Mouse (Mus musculus): ENCODE measurements around the gene Plod1. TPM values are rescaled to one million over a fixed set of nuclear protein-coding genes. Genes with fewer than 3 reads are reported as not detected.

Gene Plod1
- polyA plus RNA-seq (2014; fragmentation: Nextera tagmentation; extraction: Ambion mirVana) = 39.0 and 40.9 TPM in 2 replicates

- no peaks in the 10 kb centered on the region for H3K9me3 ChIP-seq (ENCODE audit: control insufficient read depth, low read length)
- H3K27ac ChIP-seq (replicated peaks; ENCODE audit: low read depth, low read length) = peak within 1 kb of the TSS; percentile 55
- H3K9ac ChIP-seq (ENCODE audit: low read length) = peak within 1 kb of the TSS; percentile 72
- H3K4me1 ChIP-seq (ENCODE audit: control insufficient read depth, insufficient read depth, low read length) = peaks cover 16% of the 10 kb centered on the region
- WGBS = under 1% methylated on average over 49 of the region's 51 CpGs
- H3K36me3 ChIP-seq (ENCODE audit: control insufficient read depth, insufficient read depth, low read length) = no peaks in the 10 kb centered on the region
- peak within 1 kb of the TSS; percentile 60 for H3K4me2 ChIP-seq (ENCODE audit: low read depth, severe bottlenecking)
- DNase-seq (ENCODE audit: low spot score) = peak; percentile 84
- no peaks in the 10 kb centered on the region for H3K27me3 ChIP-seq (ENCODE audit: control insufficient read depth, insufficient read depth, low read length)
- peak within 1 kb of the TSS; percentile 83 for H3K4me3 ChIP-seq (ENCODE audit: low read depth, low read length)
- peak; percentile 58; the same call in 1 of the 2 replicates for ATAC-seq (ENCODE audit: insufficient number of reproducible peaks, low FRiP score, low TSS enrichment, low read depth)
Measured at GRCm38 (mm10) chr4:147936331-147936954, at the start of gene Plod1. TSS of gene Plod1 (minus strand) at chr4:147936767.

DNA sequence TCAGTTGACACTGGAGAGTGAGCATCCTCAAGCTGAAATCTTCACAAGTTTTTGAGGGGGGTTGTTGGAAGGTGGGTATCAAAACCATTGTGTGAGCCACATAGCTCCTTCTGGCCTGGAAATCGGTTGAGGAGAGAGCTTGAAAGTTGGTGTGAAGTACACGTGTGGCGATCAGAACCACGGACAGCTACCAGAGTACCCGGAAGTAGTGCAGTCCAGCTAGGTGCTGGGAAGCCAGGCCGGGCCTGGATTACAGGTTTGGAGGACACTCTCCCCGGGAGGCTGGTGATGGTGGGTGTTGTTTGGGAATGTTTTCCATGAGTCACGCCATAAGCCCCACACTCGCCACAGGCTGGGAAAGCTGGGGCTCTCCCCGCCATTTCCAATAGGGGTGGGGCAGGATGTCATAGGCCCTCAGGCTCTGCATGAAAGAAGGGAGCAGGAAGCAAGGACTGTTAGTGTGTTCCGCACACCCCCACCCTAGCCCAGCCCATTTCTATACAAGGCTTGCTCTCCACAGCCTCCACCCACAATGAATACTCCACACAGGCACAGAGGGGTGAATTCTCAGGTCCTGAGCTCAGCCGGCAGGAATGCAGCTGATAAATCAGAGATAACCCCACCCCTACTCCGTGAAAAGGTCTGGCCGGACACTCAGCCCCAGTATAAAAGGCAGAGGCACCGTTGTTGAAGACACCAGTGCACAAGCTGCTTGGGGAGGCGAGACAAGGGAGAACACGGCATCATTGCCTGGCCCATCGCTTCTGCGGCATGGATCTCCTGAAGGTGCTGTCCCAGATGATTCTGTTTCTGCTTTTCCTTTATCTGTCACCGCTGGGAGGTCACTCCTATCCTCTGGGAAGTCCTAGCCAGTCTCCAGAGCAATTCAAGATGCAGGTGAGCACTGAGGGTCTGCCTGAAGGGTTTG, 48.9 kb upstream of the Plod1 start, which contains the start of gene Nppb:
Gene Nppb, plus strand, starts transcription at position 584 of the 928 bp plus-strand sequence.
- Histone ChIP-seq H3K9ac (ENCODE audit: low read length) (no peak within 1 kb of the TSS), H3K4me3 (ENCODE audit: low read depth, low read length) (no peak within 1 kb of the TSS), H3K36me3 (ENCODE audit: control insufficient read depth, insufficient read depth, low read length) (no peaks in the 10 kb centered on the region), H3K27me3 (ENCODE audit: control insufficient read depth, insufficient read depth, low read length) (no peaks in the 10 kb centered on the region), H3K27ac (replicated peaks; ENCODE audit: low read depth, low read length) (no peak within 1 kb of the TSS), H3K4me2 (ENCODE audit: low read depth, severe bottlenecking) (no peak within 1 kb of the TSS), H3K9me3 (ENCODE audit: control insufficient read depth, low read length) (no peaks in the 10 kb centered on the region), H3K4me1 (ENCODE audit: control insufficient read depth, insufficient read depth, low read length) (no peaks in the 10 kb centered on the region)
- peak; percentile 83 for DNase-seq (ENCODE audit: low spot score)
- ATAC-seq (ENCODE audit: insufficient number of reproducible peaks, low FRiP score, low TSS enrichment, low read depth) = no peak
- WGBS = 38% methylated on average over 20 of the region's 20 CpGs

DNA sequence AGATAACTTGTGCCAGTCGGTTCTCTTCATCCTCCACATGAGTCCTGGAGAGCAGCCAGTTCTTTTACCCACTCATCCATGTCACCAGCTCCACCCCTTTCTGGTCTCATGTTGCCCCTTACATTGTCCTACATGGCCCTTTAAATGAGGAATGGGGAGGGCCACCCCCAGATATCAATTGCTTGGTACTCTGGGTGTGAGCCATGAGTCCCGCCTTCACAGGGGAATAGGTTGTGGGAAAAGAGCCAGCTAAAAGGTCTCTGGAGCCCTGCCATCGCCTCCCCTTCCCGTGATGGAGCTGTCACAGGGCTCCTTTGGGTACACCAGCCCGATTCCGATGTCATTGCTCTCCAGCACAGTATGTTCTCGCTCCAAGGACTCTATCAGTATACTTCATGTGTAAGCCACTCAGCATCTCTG, 42.9 kb upstream of the Plod1 start:
- H3K27ac ChIP-seq (replicated peaks; ENCODE audit: low read depth, low read length) = no peak overlapping the region
- no peak for ATAC-seq (ENCODE audit: insufficient number of reproducible peaks, low FRiP score, low TSS enrichment, low read depth)
- no peak overlapping the region for H3K4me3 ChIP-seq (ENCODE audit: low read depth, low read length)
- 83% methylated on average over 7 of the region's 7 CpGs for WGBS
- no peaks in the 10 kb centered on the region for H3K27me3 ChIP-seq (ENCODE audit: control insufficient read depth, insufficient read depth, low read length)
- H3K9ac ChIP-seq (ENCODE audit: low read length) = no peak overlapping the region
- H3K9me3 ChIP-seq (ENCODE audit: control insufficient read depth, low read length) = no peaks in the 10 kb centered on the region; the same call in 1 of the 2 replicates
- H3K36me3 ChIP-seq (ENCODE audit: control insufficient read depth, insufficient read depth, low read length) = no peaks in the 10 kb centered on the region
- no peaks in the 10 kb centered on the region for H3K4me1 ChIP-seq (ENCODE audit: control insufficient read depth, insufficient read depth, low read length)
- DNase-seq (ENCODE audit: low spot score) = no peak
- no peak overlapping the region for H3K4me2 ChIP-seq (ENCODE audit: low read depth, severe bottlenecking)

DNA sequence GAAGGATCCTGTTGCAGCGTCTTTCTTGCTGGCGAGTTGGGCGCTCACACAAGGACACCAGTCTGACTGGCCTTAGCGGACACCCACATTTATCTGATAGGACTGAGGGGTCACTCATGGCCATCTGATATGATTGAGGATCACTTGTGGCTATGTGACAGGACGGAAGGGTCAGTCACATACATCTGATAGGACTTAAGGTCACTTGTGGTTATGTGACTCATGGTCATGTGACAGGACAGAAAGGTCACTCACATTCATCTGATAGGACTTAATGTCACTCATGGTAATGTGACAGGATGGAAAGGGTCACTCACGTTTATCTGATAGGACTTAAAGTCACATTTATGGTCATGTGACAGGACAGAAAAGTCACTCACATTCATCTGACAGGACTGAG, 41.8 kb upstream of the Plod1 start:
- Histone ChIP-seq H3K4me3 (ENCODE audit: low read depth, low read length) (no peak overlapping the region), H3K4me2 (ENCODE audit: low read depth, severe bottlenecking) (no peak overlapping the region), H3K36me3 (ENCODE audit: control insufficient read depth, insufficient read depth, low read length) (no peaks in the 10 kb centered on the region), H3K27me3 (ENCODE audit: control insufficient read depth, insufficient read depth, low read length) (no peaks in the 10 kb centered on the region), H3K27ac (replicated peaks; ENCODE audit: low read depth, low read length) (no peak overlapping the region), H3K9ac (ENCODE audit: low read length) (no peak overlapping the region), H3K4me1 (ENCODE audit: control insufficient read depth, insufficient read depth, low read length) (no peaks in the 10 kb centered on the region), H3K9me3 (ENCODE audit: control insufficient read depth, low read length) (no peaks in the 10 kb centered on the region; the same call in 1 of the 2 replicates)
- no peak for ATAC-seq (ENCODE audit: insufficient number of reproducible peaks, low FRiP score, low TSS enrichment, low read depth)
- WGBS = 88% methylated on average over 6 of the region's 6 CpGs
- DNase-seq (ENCODE audit: low spot score) = no peak

GRCm38 (mm10) chr4:147977726-147978125, 41.2 kb upstream of the Plod1 start:
- WGBS = 74% methylated on average over 4 of the region's 4 CpGs
- Histone ChIP-seq H3K27ac (replicated peaks; ENCODE audit: low read depth, low read length) (no peak overlapping the region), H3K4me2 (ENCODE audit: low read depth, severe bottlenecking) (no peak overlapping the region), H3K36me3 (ENCODE audit: control insufficient read depth, insufficient read depth, low read length) (no peaks in the 10 kb centered on the region), H3K4me3 (ENCODE audit: low read depth, low read length) (no peak overlapping the region), H3K27me3 (ENCODE audit: control insufficient read depth, insufficient read depth, low read length) (no peaks in the 10 kb centered on the region), H3K4me1 (ENCODE audit: control insufficient read depth, insufficient read depth, low read length) (no peaks in the 10 kb centered on the region), H3K9ac (ENCODE audit: low read length) (no peak overlapping the region), H3K9me3 (ENCODE audit: control insufficient read depth, low read length) (no peaks in the 10 kb centered on the region; the same call in 1 of the 2 replicates)
- DNase-seq (ENCODE audit: low spot score) (no peak), ATAC-seq (ENCODE audit: insufficient number of reproducible peaks, low FRiP score, low TSS enrichment, low read depth) (no peak)

- no peak for ATAC-seq (ENCODE audit: insufficient number of reproducible peaks, low FRiP score, low TSS enrichment, low read depth)
- no peak overlapping the region for H3K4me3 ChIP-seq (ENCODE audit: low read depth, low read length)
- H3K4me1 ChIP-seq (ENCODE audit: control insufficient read depth, insufficient read depth, low read length) = no peaks in the 10 kb centered on the region
- H3K27me3 ChIP-seq (ENCODE audit: control insufficient read depth, insufficient read depth, low read length) = no peaks in the 10 kb centered on the region
- no peak overlapping the region for H3K4me2 ChIP-seq (ENCODE audit: low read depth, severe bottlenecking)
- H3K27ac ChIP-seq (replicated peaks; ENCODE audit: low read depth, low read length) = no peak overlapping the region
- H3K9ac ChIP-seq (ENCODE audit: low read length) = no peak overlapping the region
- WGBS = 83% methylated on average over 3 of the region's 3 CpGs
- H3K9me3 ChIP-seq (ENCODE audit: control insufficient read depth, low read length) = no peaks in the 10 kb centered on the region; the same call in 1 of the 2 replicates
- DNase-seq (ENCODE audit: low spot score) = no peak
- no peaks in the 10 kb centered on the region for H3K36me3 ChIP-seq (ENCODE audit: control insufficient read depth, insufficient read depth, low read length)
Measured at GRCm38 (mm10) chr4:147976237-147976636, 39.7 kb upstream of the Plod1 start.

DNA sequence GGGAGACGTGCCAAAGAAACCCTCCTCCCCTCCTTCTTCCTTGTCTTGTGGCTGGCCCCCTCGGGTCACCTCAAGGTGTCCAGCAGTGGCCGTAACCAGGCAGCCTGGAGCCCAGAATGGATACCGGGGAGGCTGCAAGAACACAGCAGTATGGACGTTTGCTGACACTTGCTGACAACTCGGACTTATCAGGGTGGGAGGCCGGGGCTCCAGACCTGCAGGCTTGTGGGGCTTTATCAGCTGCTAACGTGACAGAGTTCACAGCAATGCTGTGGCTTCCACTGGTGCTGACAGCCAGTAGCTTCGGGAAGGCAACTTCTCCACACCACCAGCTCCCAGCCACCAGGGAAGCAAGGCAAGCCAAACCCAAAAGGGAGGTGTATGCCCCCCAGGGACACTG, 32.8 kb upstream of the Plod1 start:
- no peak overlapping the region for H3K27ac ChIP-seq (replicated peaks; ENCODE audit: low read depth, low read length)
- no peak overlapping the region for H3K4me3 ChIP-seq (ENCODE audit: low read depth, low read length)
- DNase-seq (ENCODE audit: low spot score) = no peak

GRCm38 (mm10) chr4:147968816-147969215, 32.2 kb upstream of the Plod1 start:
- DNase-seq (ENCODE audit: low spot score) (no peak), ATAC-seq (ENCODE audit: insufficient number of reproducible peaks, low FRiP score, low TSS enrichment, low read depth) (no peak)
- Histone ChIP-seq H3K9me3 (ENCODE audit: control insufficient read depth, low read length) (no peaks in the 10 kb centered on the region), H3K4me1 (ENCODE audit: control insufficient read depth, insufficient read depth, low read length) (no peaks in the 10 kb centered on the region), H3K36me3 (ENCODE audit: control insufficient read depth, insufficient read depth, low read length) (no peaks in the 10 kb centered on the region), H3K27me3 (ENCODE audit: control insufficient read depth, insufficient read depth, low read length) (no peaks in the 10 kb centered on the region), H3K27ac (replicated peaks; ENCODE audit: low read depth, low read length) (no peak overlapping the region), H3K4me2 (ENCODE audit: low read depth, severe bottlenecking) (no peak overlapping the region), H3K9ac (ENCODE audit: low read length) (no peak overlapping the region), H3K4me3 (ENCODE audit: low read depth, low read length) (no peak overlapping the region)
- WGBS = 85% methylated on average over 2 of the region's 2 CpGs

More for the DNA sequence above, 32.8 kb upstream of the Plod1 start:
- no peak for ATAC-seq (ENCODE audit: insufficient number of reproducible peaks, low FRiP score, low TSS enrichment, low read depth)
- Histone ChIP-seq H3K36me3 (ENCODE audit: control insufficient read depth, insufficient read depth, low read length) (no peaks in the 10 kb centered on the region), H3K4me1 (ENCODE audit: control insufficient read depth, insufficient read depth, low read length) (no peaks in the 10 kb centered on the region), H3K9ac (ENCODE audit: low read length) (no peak overlapping the region), H3K9me3 (ENCODE audit: control insufficient read depth, low read length) (no peaks in the 10 kb centered on the region), H3K4me2 (ENCODE audit: low read depth, severe bottlenecking) (no peak overlapping the region), H3K27me3 (ENCODE audit: control insufficient read depth, insufficient read depth, low read length) (no peaks in the 10 kb centered on the region)
- 54% methylated on average over 9 of the region's 9 CpGs for WGBS

Measured in limb, embryonic 11.5 days (tissue).